Mouse (Mus musculus) erythroblast, embryonic 14.5 days (primary cell): ENCODE measurements around the gene Rab15.

Experiments
- GATA1 ChIP-seq: IDR thresholded peaks from 2 replicates; pipeline ENCODE4 v1.6.1; 2012; ENCODE audit warnings: low read length, inconsistent platforms, mixed read lengths
- TAL1 ChIP-seq: IDR thresholded peaks from 3 replicates; pipeline ENCODE4 v1.6.1; 2012; ENCODE audit warnings: low read length, inconsistent platforms, mixed read lengths

- TF ChIP-seq TAL1: no peak
- TF ChIP-seq GATA1: no peak
Observed at GRCm38 (mm10) chr12:76778305-76779083, 44.2 kb downstream of the Rab15 start.
